Mouse (Mus musculus) CH12.LX (cell line): ENCODE measurements around the gene 2900026A02Rik. TPM values are rescaled to one million over a fixed set of nuclear protein-coding genes. Genes with fewer than 3 reads are reported as not detected.

Experiments used
- DNase-seq: peaks from one replicate; pipeline ENCODE4 v3.0.0-alpha.2; 2013; ENCODE audit errors: extremely low read depth
- H3K27ac ChIP-seq: 2 replicates; pipeline ENCODE4 v1.5.1; 2012; ENCODE audit warnings: low read depth, mild to moderate bottlenecking, control low read depth, moderate library complexity; ENCODE audit not compliant: insufficient read depth
- H3K27me3 ChIP-seq: replicated peaks from 2 replicates; pipeline ENCODE3; 2012; ENCODE audit warnings: inconsistent platforms
- H3K36me3 ChIP-seq, 2 experiments: replicated peaks in 1 of 2; 2 replicates each; pipeline versions ENCODE3 to v1.6.1; 2012; ENCODE audit warnings: inconsistent platforms in 1 of 2, low read length in 1 of 2, mild to moderate bottlenecking in 1 of 2, mixed read lengths in 1 of 2, moderate library complexity in 1 of 2; ENCODE audit not compliant: control insufficient read depth in 1 of 2, insufficient read depth in 1 of 2
- H3K4me1 ChIP-seq, 2 experiments: 2 replicates each; pipeline ENCODE4 v1.6.1; 2012; ENCODE audit warnings: inconsistent platforms in 1 of 2, moderate library complexity in 1 of 2; ENCODE audit not compliant: insufficient read depth in 2 of 2, control insufficient read depth in 1 of 2
- H3K4me2 ChIP-seq: 2 replicates; pipeline ENCODE4 v1.6.1; 2012; ENCODE audit warnings: low read depth, mild to moderate bottlenecking, control low read depth; ENCODE audit not compliant: poor library complexity, insufficient read depth, severe bottlenecking
- H3K4me3 ChIP-seq, 3 experiments: fragments of 150-350 bp in 1 of 3; sonication (generic) in 1 of 3; replicated peaks in 1 of 3; 2 replicates each; pipeline versions ENCODE3 to v1.5.1; 2011 to 2012; ENCODE audit warnings: low read depth in 2 of 3, low read length in 2 of 3, mild to moderate bottlenecking in 2 of 3, moderate library complexity in 2 of 3, control low read depth in 1 of 3, improper control_type of control experiment in 1 of 3, inconsistent platforms in 1 of 3, mixed read lengths in 1 of 3; ENCODE audit not compliant: poor library complexity in 1 of 3
- H3K79me2 ChIP-seq: replicated peaks from 2 replicates; pipeline ENCODE4 v1.6.1; 2012; ENCODE audit warnings: mild to moderate bottlenecking, moderate library complexity; ENCODE audit not compliant: control insufficient read depth, poor library complexity, insufficient read depth, severe bottlenecking; ENCODE audit errors: extremely low read depth
- H3K9ac ChIP-seq: 2 replicates; pipeline ENCODE4 v1.6.1; 2012; ENCODE audit warnings: low read depth, mild to moderate bottlenecking, control low read depth, moderate library complexity; ENCODE audit not compliant: insufficient read depth
- H3K9me3 ChIP-seq: replicated peaks from 2 replicates; pipeline ENCODE3; 2012; ENCODE audit warnings: low read length, inconsistent platforms, mixed read lengths
- BHLHE40 ChIP-seq: IDR thresholded peaks from 2 replicates; pipeline ENCODE4 v1.6.1; 2011; ENCODE audit warnings: mild to moderate bottlenecking, low read depth, low read length, improper control_type of control experiment
- CHD2 ChIP-seq: IDR thresholded peaks from 2 replicates; pipeline ENCODE4 v1.6.1; 2011; ENCODE audit warnings: low read length, improper control_type of control experiment
- CTCF ChIP-seq, 2 experiments: IDR thresholded peaks in 1 of 2; conservative IDR thresholded peaks in 1 of 2; 2 replicates each; pipeline ENCODE4 v1.5.1; 2011 to 2012; ENCODE audit warnings: low read depth in 2 of 2, low read length in 2 of 2, improper control_type of control experiment in 1 of 2, inconsistent platforms in 1 of 2, mild to moderate bottlenecking in 1 of 2, moderate library complexity in 1 of 2
- E2F4 ChIP-seq: IDR thresholded peaks from 2 replicates; pipeline ENCODE4 v1.6.1; 2011; ENCODE audit warnings: low read depth, low read length, improper control_type of control experiment; ENCODE audit not compliant: insufficient replicate concordance
- ELF1 ChIP-seq: IDR thresholded peaks from 2 replicates; pipeline ENCODE4 v1.6.1; 2014; ENCODE audit warnings: low read depth, mild to moderate bottlenecking, inconsistent platforms, low read length, improper control_type of control experiment
- EP300 ChIP-seq: IDR thresholded peaks from 2 replicates; pipeline ENCODE4 v1.6.1; 2011; ENCODE audit warnings: low read length, improper control_type of control experiment
- GABPA ChIP-seq: IDR thresholded peaks from 2 replicates; pipeline ENCODE4 v1.6.1; 2012; ENCODE audit warnings: low read depth, low read length, improper control_type of control experiment, inconsistent platforms; ENCODE audit not compliant: insufficient replicate concordance
- HCFC1 ChIP-seq: IDR thresholded peaks from 2 replicates; pipeline ENCODE4 v1.6.1; 2012; ENCODE audit warnings: low read depth, mild to moderate bottlenecking, inconsistent platforms, low read length, improper control_type of control experiment
- IRF4 ChIP-seq: IDR thresholded peaks from 2 replicates; pipeline ENCODE4 v1.6.1; 2014; ENCODE audit warnings: low read depth, mild to moderate bottlenecking, inconsistent platforms, low read length, improper control_type of control experiment
- MAX ChIP-seq: IDR thresholded peaks from 2 replicates; pipeline ENCODE4 v1.6.1; 2011; ENCODE audit warnings: low read length, improper control_type of control experiment
- MAZ ChIP-seq: IDR thresholded peaks from 2 replicates; pipeline ENCODE4 v1.6.1; 2012; ENCODE audit warnings: low read depth, mild to moderate bottlenecking, inconsistent platforms, low read length, improper control_type of control experiment, moderate library complexity
- MEF2A ChIP-seq: IDR thresholded peaks from 2 replicates; pipeline ENCODE4 v1.6.1; 2014; ENCODE audit warnings: low read depth, mild to moderate bottlenecking, inconsistent platforms, low read length, improper control_type of control experiment, borderline replicate concordance
- MXI1 ChIP-seq: IDR thresholded peaks from 2 replicates; pipeline ENCODE4 v1.6.1; 2011; ENCODE audit warnings: mild to moderate bottlenecking, low read depth, low read length, improper control_type of control experiment
- NELFE ChIP-seq: IDR thresholded peaks from 2 replicates; pipeline ENCODE4 v1.6.1; 2011; ENCODE audit warnings: low read depth, low read length, improper control_type of control experiment
- PAX5 ChIP-seq: IDR thresholded peaks from 2 replicates; pipeline ENCODE4 v1.6.1; 2012; ENCODE audit warnings: low read length, inconsistent platforms, mixed read lengths
- POLR2AphosphoS2 ChIP-seq: IDR thresholded peaks from 2 replicates; pipeline ENCODE4 v1.6.1; 2011; ENCODE audit warnings: low read depth, low read length, improper control_type of control experiment
- SMC3 ChIP-seq: IDR thresholded peaks from 2 replicates; pipeline ENCODE4 v1.6.1; 2011; ENCODE audit warnings: low read depth, low read length, improper control_type of control experiment
- USF1 ChIP-seq: IDR thresholded peaks from 2 replicates; pipeline ENCODE4 v1.6.1; 2014; ENCODE audit warnings: low read depth, mild to moderate bottlenecking, inconsistent platforms, low read length, improper control_type of control experiment
- USF2 ChIP-seq: conservative IDR thresholded peaks from 2 replicates; pipeline ENCODE4 v1.6.1; 2011; ENCODE audit warnings: low read depth, low read length, improper control_type of control experiment
- ZC3H11A ChIP-seq: IDR thresholded peaks from 2 replicates; pipeline ENCODE4 v1.6.1; 2012; ENCODE audit warnings: low read depth, mild to moderate bottlenecking, inconsistent platforms, low read length, improper control_type of control experiment
- ZMIZ1 ChIP-seq: IDR thresholded peaks from 2 replicates; pipeline ENCODE4 v1.6.1; 2012; ENCODE audit warnings: low read depth, mild to moderate bottlenecking, inconsistent platforms, low read length, improper control_type of control experiment
- dilution Hi-C: fragments of 300-500 bp; cut with MboI; formaldehyde crosslinking; loops from 2 replicates; pipeline ENCODE4 v1.14.3; 2020; ENCODE audit warnings: low sequenced_read_pairs; ENCODE audit not compliant: extremely low pct_unique_long_range_greater_than_20kb, extremely low pct_ligation_motif_present
- in situ Hi-C: fragments of 300-500 bp; cut with MboI; formaldehyde crosslinking; loops from 3 replicates; pipeline ENCODE4 v1.14.3; 2019; ENCODE audit warnings: low sequenced_read_pairs, low pct_ligation_motif_present, low pct_unique_long_range_greater_than_20kb, mixed read lengths
- polyA plus RNA-seq: library from polyadenylated mRNA; unstranded; fragments of >175 nt; gene quantifications from 2 replicates; pipeline ENCODE4 v1.2.1, GENCODE M21; 2012; ENCODE audit warnings: low read depth; ENCODE audit not compliant: insufficient read length
- total RNA-seq, 2 experiments: library from RNA; depleted of rRNA; stranded (reverse); fragments of 300-350 nt in 1 of 2; fragments of >200 nt in 1 of 2; gene quantifications; 2 replicates each; pipeline ENCODE4 v1.2.3; 2012 to 2014

2900026A02Rik gene
- total and polyA plus RNA-seq, 3 experiments, result 0.85 to 4.6 (median 0.93) TPM

- H3K4me1 ChIP-seq, result no peaks in the 10 kb centered on the region
- DNase-seq, result no peak
- dilution Hi-C loops, result no loop called here
Measured at GRCm38 (mm10) chr5:113045511-113046273, 175.3 kb downstream of the 2900026A02Rik start.

DNA sequence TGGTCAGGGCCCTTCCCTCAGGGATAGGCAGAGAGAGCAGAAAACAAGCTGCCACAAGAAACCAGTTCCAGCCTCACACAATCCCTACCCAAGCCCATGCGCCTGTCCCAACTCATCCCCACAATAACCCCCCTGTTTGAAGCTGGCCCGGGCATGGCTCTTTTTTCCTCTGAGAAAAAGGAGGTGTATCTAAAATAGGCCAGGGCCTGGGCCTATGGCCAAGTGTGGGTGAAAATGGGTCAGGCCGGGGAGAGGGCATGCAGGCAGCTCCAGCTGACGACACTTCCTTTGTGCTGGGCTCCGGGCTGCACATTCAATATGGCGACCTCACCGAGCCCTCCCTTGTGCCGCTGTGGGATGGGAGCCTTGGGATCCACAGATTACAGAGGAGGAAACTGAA, 177.5 kb downstream of the 2900026A02Rik start:
- Histone ChIP-seq H3K4me1 (no peaks in the 10 kb centered on the region), H3K4me2 (no peak overlapping the region), H3K36me3 (no peaks in the 10 kb centered on the region), H3K27me3 (no peaks in the 10 kb centered on the region), H3K27ac (no peak overlapping the region), H3K79me2 (no peaks in the 10 kb centered on the region), H3K9ac (no peak overlapping the region), H3K4me3 (no peak overlapping the region), H3K9me3 (peaks cover 18% of the 10 kb centered on the region)
- TF ChIP-seq SMC3 (no peak), CHD2 (no peak), MEF2A (no peak), HCFC1 (no peak), CTCF (conservative IDR thresholded peaks at IDR 0.05 in 1 of 2, IDR thresholded peaks at IDR 0.05 in 1 of 2; ENCODE audit: low read depth in 2 of 2, low read length in 2 of 2) (no peak), POLR2AphosphoS2 (no peak), ZC3H11A (no peak), ELF1 (no peak), PAX5 (no peak), USF2 (no peak), NELFE (no peak), E2F4 (no peak), IRF4 (no peak)
- in situ Hi-C loops (loop anchor here (25.0 kb wide), 1 partner anchor 806 kb away; no protein-coding TSS in a partner anchor), dilution Hi-C loops (no loop called here)
- no peak for DNase-seq

More at GRCm38 (mm10) chr5:113045511-113046273, 175.3 kb downstream of the 2900026A02Rik start:
- TF ChIP-seq BHLHE40 (no peak), PAX5 (no peak), MXI1 (no peak), MAX (no peak), IRF4 (no peak), MAZ (no peak), USF1 (no peak), ZMIZ1 (no peak), ZC3H11A (no peak), EP300 (no peak), NELFE (no peak), GABPA (no peak), POLR2AphosphoS2 (no peak)
- Histone ChIP-seq H3K4me3 (no peak overlapping the region), H3K9me3 (peaks cover 7% of the 10 kb centered on the region), H3K79me2 (no peaks in the 10 kb centered on the region), H3K4me2 (no peak overlapping the region), H3K27ac (no peak overlapping the region), H3K9ac (no peak overlapping the region), H3K27me3 (no peaks in the 10 kb centered on the region), H3K36me3 (no peaks in the 10 kb centered on the region)
- in situ Hi-C loops, result loop anchor here (25.0 kb wide), 1 partner anchor 808 kb away; no protein-coding TSS in a partner anchor
